Mouse (Mus musculus): ENCODE data around the gene Slc25a10. TPM values are rescaled to one million over a fixed set of nuclear protein-coding genes. Genes with fewer than 3 reads are reported as not detected.
A peak's percentile ranks its signal among the peaks of the same experiment; 100 is the strongest.

The Slc25a10 gene
- total RNA-seq, 2 experiments from 2014 or later = 11.9 to 19.7 TPM

- ATAC-seq (replicated peaks; ENCODE audit: poor library complexity) = peak; percentile 74
Observed at GRCm38 (mm10) chr11:120538955-120539284, 47.3 kb downstream of the Slc25a10 start.

- no peak for ATAC-seq (replicated peaks; ENCODE audit: poor library complexity)
Observed at GRCm38 (mm10) chr11:120539285-120540014, 47.8 kb downstream of the Slc25a10 start.

- ATAC-seq (replicated peaks; ENCODE audit: poor library complexity) = peak; percentile 29; the same call in 1 of the 2 replicates
Observed at GRCm38 (mm10) chr11:120541907-120542306, 50.3 kb downstream of the Slc25a10 start.

GRCm38 (mm10) chr11:120542376-120542775 is 50.7 kb downstream of the Slc25a10 start:
- no peak for ATAC-seq (replicated peaks; ENCODE audit: poor library complexity)

GRCm38 (mm10) chr11:120545964-120546363 is 54.3 kb downstream of the Slc25a10 start:
- ATAC-seq (replicated peaks; ENCODE audit: poor library complexity) = no peak

- peak; percentile 62 for ATAC-seq (replicated peaks; ENCODE audit: poor library complexity)
Observed at GRCm38 (mm10) chr11:120547469-120547868, 55.8 kb downstream of the Slc25a10 start.

- no peak for ATAC-seq (replicated peaks; ENCODE audit: poor library complexity)
Observed at GRCm38 (mm10) chr11:120548214-120548613, 56.6 kb downstream of the Slc25a10 start.

GRCm38 (mm10) chr11:120548786-120549167 is 57.1 kb downstream of the Slc25a10 start:
- ATAC-seq (replicated peaks; ENCODE audit: poor library complexity) = no peak

Other genes with a start within 250 kb of the Slc25a10 start
- gene Actg1, start 143.3 kb upstream of the Slc25a10 start, total RNA-seq (2015) = 1,607 and 1,783 TPM in 2 replicates
- 724 and 844 TPM in 2 replicates for gene Actg1, start 143.3 kb upstream of the Slc25a10 start, total RNA-seq (2017)
- not detected in 2 replicates for gene Fscn2, start 130.3 kb upstream of the Slc25a10 start, total RNA-seq (2015)
- gene Fscn2, start 130.3 kb upstream of the Slc25a10 start, total RNA-seq (2017) = not detected in 2 replicates
- 10.8 and 11.0 TPM in 2 replicates for gene Faap100, start 113.1 kb upstream of the Slc25a10 start, total RNA-seq (2015)
- gene Faap100, start 113.1 kb upstream of the Slc25a10 start, total RNA-seq (2017) = 6.5 and 7.0 TPM in 2 replicates
- gene Nploc4, start 54.1 kb upstream of the Slc25a10 start, total RNA-seq (2015) = 37.2 and 41.0 TPM in 2 replicates
- 34.3 and 35.4 TPM in 2 replicates for gene Nploc4, start 54.1 kb upstream of the Slc25a10 start, total RNA-seq (2017)
- gene Tspan10, start 49.2 kb upstream of the Slc25a10 start, total RNA-seq (2015) = not detected in 2 replicates
- gene Tspan10, start 49.2 kb upstream of the Slc25a10 start, total RNA-seq (2017) = not detected in 2 replicates
- 0.27 and 0.32 TPM in 2 replicates for gene Pde6g, start 38.3 kb upstream of the Slc25a10 start, total RNA-seq (2015)
- gene Pde6g, start 38.3 kb upstream of the Slc25a10 start, total RNA-seq (2017) = not detected in 2 replicates
- gene Oxld1, start 33.8 kb upstream of the Slc25a10 start, total RNA-seq (2015) = 10.4 and 10.7 TPM in 2 replicates
- gene Oxld1, start 33.8 kb upstream of the Slc25a10 start, total RNA-seq (2017) = 9.7 and 14.8 TPM in 2 replicates
- gene Ccdc137, start 33.7 kb upstream of the Slc25a10 start, total RNA-seq (2015) = 24.9 and 27.2 TPM in 2 replicates
- gene Ccdc137, start 33.7 kb upstream of the Slc25a10 start, total RNA-seq (2017) = 57.1 and 58.3 TPM in 2 replicates
- 13.8 and 19.8 TPM in 2 replicates for gene Arl16, start 24.2 kb upstream of the Slc25a10 start, total RNA-seq (2015)
- gene Arl16, start 24.2 kb upstream of the Slc25a10 start, total RNA-seq (2017) = 18.8 and 20.2 TPM in 2 replicates
- 107 and 121 TPM in 2 replicates for gene Mrpl12, start 7.2 kb upstream of the Slc25a10 start, total RNA-seq (2015)
- gene Mrpl12, start 7.2 kb upstream of the Slc25a10 start, total RNA-seq (2017) = 136 and 142 TPM in 2 replicates
- not detected in 2 replicates for gene Gcgr, start 38.9 kb downstream of the Slc25a10 start, total RNA-seq (2015)
- not detected in 2 replicates for gene Gcgr, start 38.9 kb downstream of the Slc25a10 start, total RNA-seq (2017)
- gene Mcrip1, start 57.9 kb downstream of the Slc25a10 start, total RNA-seq (2015) = 71.6 and 75.3 TPM in 2 replicates
- gene Mcrip1, start 57.9 kb downstream of the Slc25a10 start, total RNA-seq (2017) = 24.2 and 25.8 TPM in 2 replicates
- not detected in 2 replicates for gene Ppp1r27, start 59.3 kb downstream of the Slc25a10 start, total RNA-seq (2015)
- 1.3 TPM in 1 of 2 replicates, not detected in the other for gene Ppp1r27, start 59.3 kb downstream of the Slc25a10 start, total RNA-seq (2017)
- gene P4hb, start 81.4 kb downstream of the Slc25a10 start, total RNA-seq (2015) = 669 and 748 TPM in 2 replicates
- gene P4hb, start 81.4 kb downstream of the Slc25a10 start, total RNA-seq (2017) = 1,254 and 1,320 TPM in 2 replicates
- 401 and 420 TPM in 2 replicates for gene Arhgdia, start 89.8 kb downstream of the Slc25a10 start, total RNA-seq (2015)
- gene Arhgdia, start 89.8 kb downstream of the Slc25a10 start, total RNA-seq (2017) = 177 and 193 TPM in 2 replicates
- 197 and 227 TPM in 2 replicates for gene Alyref, start 106.5 kb downstream of the Slc25a10 start, total RNA-seq (2015)
- gene Alyref, start 106.5 kb downstream of the Slc25a10 start, total RNA-seq (2017) = 266 and 298 TPM in 2 replicates
- 66.2 and 67.6 TPM in 2 replicates for gene Anapc11, start 106.6 kb downstream of the Slc25a10 start, total RNA-seq (2015)
- gene Anapc11, start 106.6 kb downstream of the Slc25a10 start, total RNA-seq (2017) = 22.9 and 25.7 TPM in 2 replicates
- gene Npb, start 116.6 kb downstream of the Slc25a10 start, total RNA-seq (2015) = 0.59 TPM in 1 of 2 replicates, not detected in the other
- gene Npb, start 116.6 kb downstream of the Slc25a10 start, total RNA-seq (2017) = not detected in 2 replicates
- 15.9 and 20.2 TPM in 2 replicates for gene Pcyt2, start 126.1 kb downstream of the Slc25a10 start, total RNA-seq (2015)
- 23.8 and 24.5 TPM in 2 replicates for gene Pcyt2, start 126.1 kb downstream of the Slc25a10 start, total RNA-seq (2017)
- 22.9 and 24.2 TPM in 2 replicates for gene Sirt7, start 133.4 kb downstream of the Slc25a10 start, total RNA-seq (2015)
- 60.4 and 63.4 TPM in 2 replicates for gene Sirt7, start 133.4 kb downstream of the Slc25a10 start, total RNA-seq (2017)
- 15.0 and 16.4 TPM in 2 replicates for gene Mafg, start 141.8 kb downstream of the Slc25a10 start, total RNA-seq (2015)
- 24.2 and 29.5 TPM in 2 replicates for gene Mafg, start 141.8 kb downstream of the Slc25a10 start, total RNA-seq (2017)
- gene Pycr1, start 151.9 kb downstream of the Slc25a10 start, total RNA-seq (2015) = 9.8 and 10.3 TPM in 2 replicates
- 5.1 and 6.2 TPM in 2 replicates for gene Pycr1, start 151.9 kb downstream of the Slc25a10 start, total RNA-seq (2017)
- 1.3 and 1.5 TPM in 2 replicates for gene Myadml2, start 156.3 kb downstream of the Slc25a10 start, total RNA-seq (2015)
- 4.0 TPM in 1 of 2 replicates, not detected in the other for gene Myadml2, start 156.3 kb downstream of the Slc25a10 start, total RNA-seq (2017)
- not detected in 2 replicates for gene Notum, start 169.3 kb downstream of the Slc25a10 start, total RNA-seq (2015)
- gene Notum, start 169.3 kb downstream of the Slc25a10 start, total RNA-seq (2017) = not detected in 2 replicates
- gene Aspscr1, start 181.1 kb downstream of the Slc25a10 start, total RNA-seq (2015) = 39.6 and 54.6 TPM in 2 replicates
- gene Aspscr1, start 181.1 kb downstream of the Slc25a10 start, total RNA-seq (2017) = 33.7 and 46.6 TPM in 2 replicates
- gene Cenpx, start 221.9 kb downstream of the Slc25a10 start, total RNA-seq (2015) = 116 and 136 TPM in 2 replicates
- gene Cenpx, start 221.9 kb downstream of the Slc25a10 start, total RNA-seq (2017) = 100 and 106 TPM in 2 replicates
- 10.6 and 11.0 TPM in 2 replicates for gene Lrrc45, start 222.1 kb downstream of the Slc25a10 start, total RNA-seq (2015)
- gene Lrrc45, start 222.1 kb downstream of the Slc25a10 start, total RNA-seq (2017) = 37.6 and 42.3 TPM in 2 replicates
- 0.44 and 0.76 TPM in 2 replicates for gene Rac3, start 229.6 kb downstream of the Slc25a10 start, total RNA-seq (2015)
- gene Rac3, start 229.6 kb downstream of the Slc25a10 start, total RNA-seq (2017) = 0.25 TPM in 1 of 2 replicates, not detected in the other
- gene Dcxr, start 235.4 kb downstream of the Slc25a10 start, total RNA-seq (2015) = 16.3 and 18.7 TPM in 2 replicates
- 16.5 and 17.1 TPM in 2 replicates for gene Dcxr, start 235.4 kb downstream of the Slc25a10 start, total RNA-seq (2017)
- not detected in 2 replicates for gene Cbr2, start 240.3 kb downstream of the Slc25a10 start, total RNA-seq (2015)
- 1.3 TPM in 1 of 2 replicates, not detected in the other for gene Cbr2, start 240.3 kb downstream of the Slc25a10 start, total RNA-seq (2017)

All from megakaryocyte progenitor cell, adult 5-6 weeks (primary cell).